ENCODE assay signal across 9 mouse cellular contexts in genomic region chr1:20612643-20613042, GRCm38 (mm10). TPM values are rescaled to one million over a fixed set of nuclear protein-coding genes. Genes with fewer than 3 reads are reported as not detected.
DNase-seq lines count a peak whose midpoint lies in the region; ATAC-seq and TF ChIP-seq lines count a peak whose summit lies in the region.
"Had no signal": no experiment of that assay in that cellular context is flagged by ENCODE, and none has a peak within 500 bp of the region (broad histone marks: within the 10 kb centered on the region; RNA-seq: fewer than 3 reads in every experiment).

No protein-coding gene starts in this region.

- H3K36me3 ChIP-seq in intestine, embryonic 14.5 days (ENCODE audit: control insufficient read depth, insufficient read depth, low read length) = no peaks in the 10 kb centered on the region
- H3K36me3 ChIP-seq in intestine, embryonic 16.5 days (ENCODE audit: control insufficient read depth, insufficient read depth, low read length) = no peaks in the 10 kb centered on the region
- no peaks in the 10 kb centered on the region for H3K36me3 ChIP-seq in E14TG2a.4 (ENCODE audit: insufficient read depth, low read length)
- H3K36me3 ChIP-seq in forebrain, embryonic 15.5 days = no peaks in the 10 kb centered on the region
- H3K36me3 ChIP-seq in midbrain, embryonic 13.5 days = no peaks in the 10 kb centered on the region
- H3K36me3 ChIP-seq: embryonic facial prominence, embryonic 12.5 days had no signal

- H3K27ac ChIP-seq in intestine, embryonic 14.5 days (ENCODE audit: low read depth) = no peak overlapping the region
- no peak overlapping the region for H3K27ac ChIP-seq in intestine, embryonic 16.5 days (ENCODE audit: low read length)
- no peak overlapping the region for H3K27ac ChIP-seq in forebrain, embryonic 15.5 days (replicated peaks)
- no peak overlapping the region for H3K27ac ChIP-seq in midbrain, embryonic 13.5 days
- H3K27ac ChIP-seq: embryonic facial prominence, embryonic 12.5 days had no signal

- H3K9me3 ChIP-seq in intestine, embryonic 14.5 days (ENCODE audit: control insufficient read depth, low read length) = peaks cover 3% of the 10 kb centered on the region; the same call in 1 of the 2 replicates
- no peaks in the 10 kb centered on the region for H3K9me3 ChIP-seq in intestine, embryonic 16.5 days (ENCODE audit: control insufficient read depth, low read length)
- H3K9me3 ChIP-seq in E14TG2a.4 (ENCODE audit: low read length) = no peaks in the 10 kb centered on the region
- no peaks in the 10 kb centered on the region for H3K9me3 ChIP-seq in forebrain, embryonic 15.5 days
- no peaks in the 10 kb centered on the region for H3K9me3 ChIP-seq in midbrain, embryonic 13.5 days
- H3K9me3 ChIP-seq: embryonic facial prominence, embryonic 12.5 days had no signal

- WGBS in intestine, embryonic 14.5 days = 31% methylated on average over 7 of the region's 7 CpGs
- WGBS in intestine, embryonic 16.5 days = 30% methylated on average over 7 of the region's 7 CpGs
- 26% methylated on average over 7 of the region's 7 CpGs for WGBS in forebrain, embryonic 15.5 days
- 31% methylated on average over 7 of the region's 7 CpGs for WGBS in midbrain, embryonic 13.5 days

- TF ChIP-seq CTCF in E14TG2a.4 (conservative IDR thresholded peaks at IDR 0.05; ENCODE audit: low read length) = peak; percentile 97

- no peaks in the 10 kb centered on the region for H3K27me3 ChIP-seq in intestine, embryonic 14.5 days (replicated peaks; ENCODE audit: control insufficient read depth, insufficient read depth, low read length)
- no peaks in the 10 kb centered on the region for H3K27me3 ChIP-seq in intestine, embryonic 16.5 days (replicated peaks; ENCODE audit: control insufficient read depth, insufficient read depth, low read length)
- no peaks in the 10 kb centered on the region for H3K27me3 ChIP-seq in E14TG2a.4 (ENCODE audit: insufficient read depth, low read length)
- H3K27me3 ChIP-seq in forebrain, embryonic 15.5 days = no peaks in the 10 kb centered on the region
- H3K27me3 ChIP-seq in midbrain, embryonic 13.5 days = no peaks in the 10 kb centered on the region
- H3K27me3 ChIP-seq: embryonic facial prominence, embryonic 12.5 days had no signal

- H3K4me3 ChIP-seq in intestine, embryonic 14.5 days (ENCODE audit: low read depth, low read length) = no peak overlapping the region
- no peak overlapping the region for H3K4me3 ChIP-seq in intestine, embryonic 16.5 days (ENCODE audit: low read length)
- no peak overlapping the region for H3K4me3 ChIP-seq in E14TG2a.4 (replicated peaks; ENCODE audit: low read length)
- H3K4me3 ChIP-seq in forebrain, embryonic 15.5 days = no peak overlapping the region
- no peak overlapping the region for H3K4me3 ChIP-seq in midbrain, embryonic 13.5 days (replicated peaks)
- H3K4me3 ChIP-seq: embryonic facial prominence, embryonic 12.5 days had no signal

- ATAC-seq in intestine, embryonic 14.5 days (replicated peaks; ENCODE audit: low FRiP score, low TSS enrichment, low read depth) = no peak
- no peak for ATAC-seq in intestine, embryonic 16.5 days
- ATAC-seq in forebrain, embryonic 15.5 days (replicated peaks) = peak; percentile 35; the same call in 1 of the 2 replicates
- 0 out of 2 replicates have a peak, but pooled peaks have one; percentile 34 for ATAC-seq in midbrain, embryonic 13.5 days

- H3K4me1 ChIP-seq in intestine, embryonic 14.5 days (replicated peaks; ENCODE audit: control insufficient read depth, insufficient read depth, low read length) = no peaks in the 10 kb centered on the region
- H3K4me1 ChIP-seq in intestine, embryonic 16.5 days (ENCODE audit: control insufficient read depth, insufficient read depth, low read length) = no peaks in the 10 kb centered on the region
- H3K4me1 ChIP-seq in E14TG2a.4 (replicated peaks; ENCODE audit: low read depth, low read length) = no peaks in the 10 kb centered on the region
- no peaks in the 10 kb centered on the region for H3K4me1 ChIP-seq in forebrain, embryonic 15.5 days
- H3K4me1 ChIP-seq in midbrain, embryonic 13.5 days (replicated peaks) = no peaks in the 10 kb centered on the region
- H3K4me1 ChIP-seq: embryonic facial prominence, embryonic 12.5 days had no signal

- no peak overlapping the region for H3K4me2 ChIP-seq in intestine, embryonic 14.5 days (ENCODE audit: low read length)
- no peak overlapping the region for H3K4me2 ChIP-seq in intestine, embryonic 16.5 days (ENCODE audit: low read depth, low read length)
- H3K4me2 ChIP-seq in forebrain, embryonic 15.5 days (replicated peaks) = no peak overlapping the region
- H3K4me2 ChIP-seq in midbrain, embryonic 13.5 days (replicated peaks) = no peak overlapping the region
- H3K4me2 ChIP-seq: embryonic facial prominence, embryonic 12.5 days had no signal

- H3K9ac ChIP-seq in intestine, embryonic 14.5 days (ENCODE audit: low read length) = no peak overlapping the region
- H3K9ac ChIP-seq in intestine, embryonic 16.5 days (ENCODE audit: low read depth, low read length) = no peak overlapping the region
- H3K9ac ChIP-seq in forebrain, embryonic 15.5 days (replicated peaks) = no peak overlapping the region
- no peak overlapping the region for H3K9ac ChIP-seq in midbrain, embryonic 13.5 days (replicated peaks)
- H3K9ac ChIP-seq: embryonic facial prominence, embryonic 12.5 days had no signal

- DNase-seq in intestine, embryonic 14.5 days (ENCODE audit: low spot score) = peak; percentile 76
- peak; percentile 6 for DNase-seq in c-Kit-positive CD71-positive TER-119-negative erythroid progenitor cells, embryonic 14.5 days (ENCODE audit: low read depth)
- peak; percentile 37 for DNase-seq in layer of hippocampus, adult 9-10 months (ENCODE audit: low spot score)
- no peak for DNase-seq in c-Kit-positive CD71-positive TER-119-positive erythroid progenitor cells, embryonic 14.5 days (ENCODE audit: low spot score)

RNA-seq across cellular contexts. Expression of gene Pkhd1, which starts 5.2 kb away (rescaled TPM):
- 0.26 and 0.57 TPM in 2 replicates for polyA plus RNA-seq in intestine, embryonic 14.5 days (2014; fragmentation: Nextera tagmentation; extraction: Ambion mirVana)
- 0.33 and 0.45 TPM in 2 replicates for polyA plus RNA-seq in intestine, embryonic 16.5 days (2015; fragmentation: Nextera tagmentation; extraction: Ambion mirVana)
- 0.03 TPM in 1 of 2 replicates, not detected in the other for polyA plus RNA-seq in forebrain, embryonic 15.5 days (2015; fragmentation: Nextera tagmentation; extraction: Ambion mirVana)
- polyA plus RNA-seq in midbrain, embryonic 13.5 days (2015; fragmentation: Nextera tagmentation; extraction: Ambion mirVana) = 0.01 TPM in 1 of 2 replicates, not detected in the other
- polyA plus RNA-seq: embryonic facial prominence, embryonic 12.5 days had no signal

Comparison
In these comparisons a context has a peak if more than half of its experiments do, and no peak if none do; other contexts are left out.
1. ATAC-seq: peak in forebrain, embryonic 15.5 days (single experiment) and midbrain, embryonic 13.5 days (single experiment); none in intestine, embryonic 14.5 days (single experiment) and intestine, embryonic 16.5 days (single experiment).